Mouse (Mus musculus) cerebellum, adult 2 months (tissue): Measurements from ENCODE around the gene G430095P16Rik. TPM values are rescaled to one million over a fixed set of nuclear protein-coding genes. Genes with fewer than 3 reads are reported as not detected.

ENCODE experiments used
- DNase-seq, 2 experiments: peaks; one replicate each; pipeline ENCODE4 v3.0.0; 2021
- H3K27ac ChIP-seq: fragments of 200-500 bp; 2 replicates; pipeline ENCODE4 v1.5.1; 2012; ENCODE audit warnings: low read length, control low read depth, inconsistent platforms; ENCODE audit not compliant: insufficient read depth
- H3K27me3 ChIP-seq: fragments of 200-500 bp; 2 replicates; pipeline ENCODE4 v1.6.1; 2012; ENCODE audit warnings: inconsistent platforms, mild to moderate bottlenecking, low read length, moderate library complexity; ENCODE audit not compliant: control insufficient read depth, insufficient read depth
- H3K4me1 ChIP-seq: fragments of 200-500 bp; 2 replicates; pipeline ENCODE4 v1.6.1; 2011; ENCODE audit warnings: low read length; ENCODE audit not compliant: control insufficient read depth, insufficient read depth
- H3K4me3 ChIP-seq: fragments of 200-500 bp; replicated peaks from 2 replicates; pipeline ENCODE3; 2011; ENCODE audit warnings: mild to moderate bottlenecking, low read depth, low read length, control low read depth; ENCODE audit not compliant: insufficient read depth
- CTCF ChIP-seq: fragments of 200-500 bp; IDR thresholded peaks from 2 replicates; pipeline ENCODE4 v1.5.1; 2011; ENCODE audit warnings: low read depth, mild to moderate bottlenecking, control low read depth, low read length, moderate library complexity, borderline replicate concordance; ENCODE audit not compliant: insufficient read depth
- POLR2A ChIP-seq: fragments of 200-500 bp; IDR thresholded peaks from 2 replicates; pipeline ENCODE4 v1.6.1; 2011; ENCODE audit warnings: low read length, control low read depth, borderline replicate concordance; ENCODE audit not compliant: insufficient read depth
- WGBS: fragments of 180-500 bp; shearing (Covaris S2); methylation state at CpG from one replicate; pipeline ENCODE4 v1.1.7; 2018; 5-methylcytosine and 5-hydroxymethylcytosine counted together
- polyA plus RNA-seq: library from polyadenylated mRNA; depleted of rRNA; stranded (reverse); fragments of >200 nt; gene quantifications from 2 replicates; pipeline ENCODE4 v1.2.3, GENCODE M21; 2012

G430095P16Rik gene
- polyA plus RNA-seq, 1 experiment = 0.33 TPM

GRCm38 (mm10) chr8:84730541-84731370 is 7.9 kb downstream of the G430095P16Rik start:
- DNase-seq = peak; percentile 49 to 55
- peaks cover 76% of the 10 kb centered on the region for H3K4me1 ChIP-seq
- no peak for TF ChIP-seq CTCF
- TF ChIP-seq POLR2A = no peak
- no peak overlapping the region for H3K4me3 ChIP-seq
- no peaks in the 10 kb centered on the region for H3K27me3 ChIP-seq
- H3K27ac ChIP-seq = peak overlapping the region; percentile 89
- 21% methylated on average over 9 of the region's 9 CpGs for WGBS

GRCm38 (mm10) chr8:84731371-84732177 is 8.8 kb downstream of the G430095P16Rik start:
- WGBS = 19% methylated on average over 11 of the region's 11 CpGs
- H3K27me3 ChIP-seq = no peaks in the 10 kb centered on the region
- peak; percentile 53 for DNase-seq
- no peak overlapping the region for H3K4me3 ChIP-seq
- peaks cover 79% of the 10 kb centered on the region for H3K4me1 ChIP-seq
- TF ChIP-seq POLR2A = no peak
- TF ChIP-seq CTCF = no peak
- peak overlapping the region; percentile 89 for H3K27ac ChIP-seq

- Histone ChIP-seq H3K4me1 (peaks cover 85% of the 10 kb centered on the region), H3K27me3 (no peaks in the 10 kb centered on the region), H3K27ac (peak overlapping the region; percentile 54), H3K4me3 (no peak overlapping the region)
- TF ChIP-seq POLR2A (no peak), CTCF (no peak)
- WGBS = 16% methylated on average over 5 of the region's 5 CpGs
- DNase-seq = no peak
Measured at GRCm38 (mm10) chr8:84732545-84732944, 9.7 kb downstream of the G430095P16Rik start.

- H3K4me3 ChIP-seq = no peak overlapping the region
- H3K27me3 ChIP-seq = no peaks in the 10 kb centered on the region
- peaks cover 87% of the 10 kb centered on the region for H3K4me1 ChIP-seq
- H3K27ac ChIP-seq = peak overlapping the region; percentile 54
- WGBS = 41% methylated on average over 6 of the region's 6 CpGs
- TF ChIP-seq POLR2A (no peak), CTCF (no peak)
- DNase-seq = no peak
Measured at GRCm38 (mm10) chr8:84732996-84733395, 10.2 kb downstream of the G430095P16Rik start.

GRCm38 (mm10) chr8:84733959-84734358 is 11.2 kb downstream of the G430095P16Rik start:
- H3K4me3 ChIP-seq = no peak overlapping the region
- WGBS = 26% methylated on average over 6 of the region's 6 CpGs
- TF ChIP-seq POLR2A (no peak), CTCF (no peak)
- no peak for DNase-seq
- H3K27ac ChIP-seq = peak overlapping the region; percentile 24
- peaks cover 90% of the 10 kb centered on the region for H3K4me1 ChIP-seq
- H3K27me3 ChIP-seq = no peaks in the 10 kb centered on the region

- peak in 1 of 2 experiments; percentile 51 for DNase-seq
- 15% methylated on average over 2 of the region's 2 CpGs for WGBS
- Histone ChIP-seq H3K27ac (peak overlapping the region; percentile 24), H3K4me1 (peaks cover 92% of the 10 kb centered on the region), H3K4me3 (no peak overlapping the region), H3K27me3 (no peaks in the 10 kb centered on the region)
- TF ChIP-seq CTCF = no peak
- TF ChIP-seq POLR2A = no peak
Measured at GRCm38 (mm10) chr8:84734680-84735079, 11.9 kb downstream of the G430095P16Rik start.

GRCm38 (mm10) chr8:84735597-84735996 is 12.8 kb downstream of the G430095P16Rik start:
- Histone ChIP-seq H3K4me3 (no peak overlapping the region), H3K27ac (peak overlapping the region; percentile 36; the same call in 1 of the 2 replicates), H3K4me1 (peaks cover 93% of the 10 kb centered on the region), H3K27me3 (no peaks in the 10 kb centered on the region)
- 10% methylated on average over 2 of the region's 2 CpGs for WGBS
- no peak for TF ChIP-seq POLR2A
- no peak for DNase-seq

GRCm38 (mm10) chr8:84736521-84736920 is 13.7 kb downstream of the G430095P16Rik start:
- TF ChIP-seq CTCF (no peak), POLR2A (no peak)

More at GRCm38 (mm10) chr8:84736521-84736920, 13.7 kb downstream of the G430095P16Rik start:
- WGBS = 62% methylated on average over 4 of the region's 4 CpGs
- Histone ChIP-seq H3K27ac (peak overlapping the region; percentile 36), H3K27me3 (no peaks in the 10 kb centered on the region), H3K4me3 (no peak overlapping the region), H3K4me1 (peaks cover 93% of the 10 kb centered on the region)
- DNase-seq = no peak
